Mouse (Mus musculus): ENCODE data around the gene Atp11a. TPM values are rescaled to one million over a fixed set of nuclear protein-coding genes. Genes with fewer than 3 reads are reported as not detected.

Atp11a gene
- total and polyA plus RNA-seq, 3 experiments = 20.9 to 39.7 TPM; not detected in 1

DNA sequence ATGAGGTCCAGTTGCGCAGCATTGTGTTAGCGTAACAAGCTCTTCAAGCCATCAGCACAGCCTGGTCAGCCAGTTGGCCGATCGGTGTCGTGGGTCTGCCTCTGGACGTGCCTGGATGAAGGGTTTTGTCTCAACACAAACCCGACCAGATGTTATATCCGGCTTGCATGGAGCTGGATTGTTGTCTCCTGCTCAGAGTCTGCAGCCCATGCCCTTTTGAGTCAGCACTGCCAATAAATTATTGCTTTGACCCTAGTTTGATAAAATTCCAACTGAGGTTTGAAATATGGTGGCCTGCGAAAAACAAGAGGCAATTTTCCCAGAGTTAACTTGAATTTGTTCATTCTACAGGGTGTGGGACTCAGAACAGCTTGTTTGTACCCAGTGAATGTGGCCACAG is 31.9 kb downstream of the Atp11a start:
- H3K9ac ChIP-seq (ENCODE audit: control insufficient read depth, low read depth, low read length, poor library complexity, severe bottlenecking) = no peak overlapping the region
- no peak for DNase-seq (ENCODE audit: low read depth, low spot score)
- no peaks in the 10 kb centered on the region for H3K79me2 ChIP-seq (ENCODE audit: control insufficient read depth, insufficient read depth, low read length, poor library complexity)
- no peaks in the 10 kb centered on the region for H3K4me1 ChIP-seq (ENCODE audit: control insufficient read depth in 1 of 2, insufficient read depth in 2 of 2, low read length in 2 of 2)
- no peaks in the 10 kb centered on the region for H3K27me3 ChIP-seq (ENCODE audit: control insufficient read depth in 1 of 2, insufficient read depth in 2 of 2, low read length in 2 of 2)
- H3K36me3 ChIP-seq (ENCODE audit: control insufficient read depth in 1 of 2, insufficient read depth in 2 of 2, low read length in 2 of 2) = no peaks in the 10 kb centered on the region
- TF ChIP-seq JUND (IDR thresholded peaks at IDR 0.05; ENCODE audit: low read depth, low read length) (no peak), CHD1 (IDR thresholded peaks at IDR 0.05; ENCODE audit: low read depth, low read length) (no peak), ELF1 (IDR thresholded peaks at IDR 0.05; ENCODE audit: low read depth, low read length) (no peak), USF1 (IDR thresholded peaks at IDR 0.05; ENCODE audit: low read depth, low read length) (no peak), EP300 (IDR thresholded peaks at IDR 0.05; ENCODE audit: low read depth in 1 of 2, low read length in 2 of 2) (no peak), MYC (IDR thresholded peaks at IDR 0.05; ENCODE audit: low read depth, low read length) (no peak), TAL1 (IDR thresholded peaks at IDR 0.05; ENCODE audit: low read length) (no peak), GATA1 (IDR thresholded peaks at IDR 0.05; ENCODE audit: low read depth, low read length) (no peak), ZKSCAN1 (IDR thresholded peaks at IDR 0.05; ENCODE audit: low read depth, low read length) (no peak), MAZ (IDR thresholded peaks at IDR 0.05; ENCODE audit: low read depth, low read length) (no peak), MAX (IDR thresholded peaks at IDR 0.05; ENCODE audit: low read length) (no peak)
- H3K27ac ChIP-seq (ENCODE audit: control insufficient read depth, low read depth, low read length) = no peak overlapping the region
- H3K9me3 ChIP-seq (replicated peaks; ENCODE audit: insufficient read depth, low read length) = no peaks in the 10 kb centered on the region
- no peak overlapping the region for H3K4me3 ChIP-seq (ENCODE audit: control insufficient read depth in 1 of 2, insufficient read depth in 1 of 2, low read depth in 2 of 2, low read length in 2 of 2)

DNA sequence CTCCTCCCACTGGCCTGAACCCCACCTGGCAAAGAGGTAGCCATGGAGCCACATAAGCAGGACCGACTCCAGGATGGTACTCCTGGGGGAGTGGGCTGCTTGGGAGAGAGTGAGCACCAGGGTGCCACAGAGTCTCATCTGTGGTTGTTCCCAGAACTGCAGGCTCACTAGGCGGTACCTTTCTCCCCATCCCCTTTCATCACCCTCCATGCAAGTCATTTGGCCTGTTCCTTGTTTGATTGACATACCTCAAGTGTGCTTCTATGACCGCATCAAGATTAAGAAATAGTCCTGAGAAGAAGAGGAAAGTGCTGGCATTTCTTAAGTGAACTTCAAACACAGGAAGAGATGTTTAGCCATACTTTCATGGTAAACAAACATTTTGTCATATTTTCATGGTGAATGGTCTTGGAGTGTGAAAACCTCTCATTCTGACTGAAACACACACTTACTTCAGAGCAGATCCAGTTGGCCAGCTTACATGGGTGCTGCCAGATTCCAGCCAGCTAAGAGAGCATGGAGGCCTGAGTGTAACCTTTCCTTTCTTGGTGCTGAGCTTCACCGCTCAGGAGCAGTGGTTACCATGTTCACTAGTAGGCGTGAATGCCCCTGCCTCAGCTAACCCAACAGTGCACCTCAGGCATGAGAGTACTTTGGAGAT is 38.3 kb downstream of the Atp11a start:
- Histone ChIP-seq H3K4me1 (ENCODE audit: control insufficient read depth in 1 of 2, insufficient read depth in 2 of 2, low read length in 2 of 2) (no peaks in the 10 kb centered on the region), H3K9me3 (replicated peaks; ENCODE audit: insufficient read depth, low read length) (no peaks in the 10 kb centered on the region), H3K36me3 (ENCODE audit: control insufficient read depth in 1 of 2, insufficient read depth in 2 of 2, low read length in 2 of 2) (no peaks in the 10 kb centered on the region), H3K79me2 (ENCODE audit: control insufficient read depth, insufficient read depth, low read length, poor library complexity) (no peaks in the 10 kb centered on the region), H3K27ac (ENCODE audit: control insufficient read depth, low read depth, low read length) (no peak overlapping the region), H3K9ac (ENCODE audit: control insufficient read depth, low read depth, low read length, poor library complexity, severe bottlenecking) (no peak overlapping the region), H3K4me3 (ENCODE audit: control insufficient read depth in 1 of 2, insufficient read depth in 1 of 2, low read depth in 2 of 2, low read length in 2 of 2) (no peak overlapping the region), H3K27me3 (ENCODE audit: control insufficient read depth in 1 of 2, insufficient read depth in 2 of 2, low read length in 2 of 2) (no peaks in the 10 kb centered on the region)
- no peak for TF ChIP-seq GATA1 (IDR thresholded peaks at IDR 0.05; ENCODE audit: low read depth, low read length)
- TF ChIP-seq BHLHE40 (IDR thresholded peaks at IDR 0.05; ENCODE audit: borderline replicate concordance, low read depth, low read length) = no peak
- no peak for TF ChIP-seq MYC (IDR thresholded peaks at IDR 0.05; ENCODE audit: low read depth, low read length)
- no peak for TF ChIP-seq USF2 (IDR thresholded peaks at IDR 0.05; ENCODE audit: borderline replicate concordance in 1 of 2, insufficient read depth in 1 of 2, low read depth in 1 of 2, low read length in 2 of 2)
- no peak for TF ChIP-seq POLR2AphosphoS2 (IDR thresholded peaks at IDR 0.05; ENCODE audit: low read length)
- no peak for DNase-seq (ENCODE audit: low read depth, low spot score)

DNA sequence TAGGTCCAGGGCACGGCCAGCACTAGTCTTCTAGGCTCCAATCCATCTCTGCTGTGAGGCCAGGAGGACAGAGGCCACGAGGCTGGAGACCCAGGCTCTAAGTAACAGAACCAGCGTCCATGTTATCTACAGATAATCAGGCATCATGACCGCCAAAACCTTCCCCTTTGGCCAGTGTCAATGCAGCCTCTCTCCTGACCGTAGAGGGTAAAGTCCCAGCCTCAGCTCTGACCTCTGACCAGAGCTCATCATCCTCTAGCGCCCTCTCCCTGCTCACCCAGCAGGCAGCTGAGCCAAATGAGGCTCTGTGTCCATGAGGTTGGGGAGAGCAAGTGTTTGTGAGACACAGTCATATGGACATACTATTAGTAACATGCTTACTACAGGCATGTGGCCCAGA is 42.3 kb downstream of the Atp11a start:
- Histone ChIP-seq H3K4me1 (ENCODE audit: control insufficient read depth in 1 of 2, insufficient read depth in 2 of 2, low read length in 2 of 2) (no peaks in the 10 kb centered on the region), H3K36me3 (ENCODE audit: control insufficient read depth in 1 of 2, insufficient read depth in 2 of 2, low read length in 2 of 2) (no peaks in the 10 kb centered on the region), H3K27me3 (ENCODE audit: control insufficient read depth in 1 of 2, insufficient read depth in 2 of 2, low read length in 2 of 2) (no peaks in the 10 kb centered on the region), H3K9me3 (replicated peaks; ENCODE audit: insufficient read depth, low read length) (no peaks in the 10 kb centered on the region), H3K27ac (ENCODE audit: control insufficient read depth, low read depth, low read length) (no peak overlapping the region), H3K9ac (ENCODE audit: control insufficient read depth, low read depth, low read length, poor library complexity, severe bottlenecking) (no peak overlapping the region), H3K79me2 (ENCODE audit: control insufficient read depth, insufficient read depth, low read length, poor library complexity) (no peaks in the 10 kb centered on the region), H3K4me3 (ENCODE audit: control insufficient read depth in 1 of 2, insufficient read depth in 1 of 2, low read depth in 2 of 2, low read length in 2 of 2) (no peak overlapping the region)
- TF ChIP-seq MEF2A (IDR thresholded peaks at IDR 0.05; ENCODE audit: extremely low read depth, insufficient replicate concordance, low read depth, low read length, poor library complexity, severe bottlenecking) (no peak), TCF12 (IDR thresholded peaks at IDR 0.05; ENCODE audit: low read depth, low read length) (no peak), KAT2A (conservative IDR thresholded peaks at IDR 0.05; ENCODE audit: low read depth, low read length) (no peak), MAX (IDR thresholded peaks at IDR 0.05; ENCODE audit: low read length) (no peak), MAFK (IDR thresholded peaks at IDR 0.05; ENCODE audit: borderline replicate concordance, low read depth, low read length) (no peak), GABPA (IDR thresholded peaks at IDR 0.05; ENCODE audit: low read depth, low read length) (no peak), BHLHE40 (IDR thresholded peaks at IDR 0.05; ENCODE audit: borderline replicate concordance, low read depth, low read length) (no peak), JUND (IDR thresholded peaks at IDR 0.05; ENCODE audit: low read depth, low read length) (no peak), UBTF (IDR thresholded peaks at IDR 0.05; ENCODE audit: borderline replicate concordance, insufficient read depth, low read depth, low read length) (no peak), POLR2AphosphoS5 (IDR thresholded peaks at IDR 0.05; ENCODE audit: borderline replicate concordance, low read depth, low read length) (no peak)
- no peak for DNase-seq (ENCODE audit: low read depth, low spot score)
